Mouse (Mus musculus) forebrain, postnatal 0 days (tissue): Measurements from ENCODE around the gene Zfp36. TPM values are rescaled to one million over a fixed set of nuclear protein-coding genes. Genes with fewer than 3 reads are reported as not detected.
"Not testable (repeated sequence)": the region's sequence is repeated elsewhere in the genome, so short reads cannot be mapped to it uniquely, and the experiment has no call there.

Experiments
- ATAC-seq: fragments of 200-750 bp; cut with Nextera tagmentation; 2 replicates; pipeline ENCODE4 v1.8.0; 2017; ENCODE audit warnings: mild to moderate bottlenecking, moderate library complexity
- DNase-seq: peaks from one replicate; pipeline ENCODE4 v3.0.0-alpha.2; 2015
- H3K27ac ChIP-seq: fragments of 300-500 bp; sonication (generic); 2 replicates; pipeline ENCODE4 v1.5.1; 2014; ENCODE audit warnings: low read depth, mild to moderate bottlenecking, antibody characterized with exemption, low read length, moderate library complexity, mixed read lengths
- H3K27me3 ChIP-seq: fragments of 300-500 bp; sonication (generic); 2 replicates; pipeline ENCODE4 v1.6.1; 2014; ENCODE audit warnings: mild to moderate bottlenecking, low read length, mixed read lengths; ENCODE audit not compliant: insufficient read depth
- H3K36me3 ChIP-seq: fragments of 300-500 bp; sonication (generic); 2 replicates; pipeline ENCODE4 v1.6.1; 2014; ENCODE audit warnings: mild to moderate bottlenecking, moderate library complexity; ENCODE audit not compliant: insufficient read depth
- H3K4me1 ChIP-seq: fragments of 300-500 bp; sonication (generic); 2 replicates; pipeline ENCODE4 v1.6.1; 2014; ENCODE audit warnings: antibody characterized with exemption; ENCODE audit not compliant: insufficient read depth
- H3K4me2 ChIP-seq: fragments of 300-500 bp; sonication (generic); 2 replicates; pipeline ENCODE4 v1.6.1; 2014; ENCODE audit warnings: low read depth, mild to moderate bottlenecking, moderate library complexity
- H3K4me3 ChIP-seq: fragments of 300-500 bp; sonication (generic); 2 replicates; pipeline ENCODE4 v1.5.1; 2014; ENCODE audit warnings: low read depth, low read length, mixed read lengths
- H3K9ac ChIP-seq: fragments of 300-500 bp; sonication (generic); 2 replicates; pipeline ENCODE4 v1.6.1; 2014; ENCODE audit warnings: mild to moderate bottlenecking
- H3K9me3 ChIP-seq: fragments of 300-500 bp; sonication (generic); 2 replicates; pipeline ENCODE4 v1.6.1; 2016; ENCODE audit warnings: low read length
- CTCF ChIP-seq: sonication (generic); IDR thresholded peaks from 2 replicates; pipeline ENCODE4 v1.5.1; 2016; ENCODE audit warnings: antibody characterized with exemption, control low read depth, low read depth
- WGBS: fragments of 180-500 bp; shearing (Covaris S2); extraction: QIAGEN DNeasy Blood & Tissue Kit; methylation state at CpG from one replicate; pipeline ENCODE4 v1.1.7; 2014; 5-methylcytosine and 5-hydroxymethylcytosine counted together
- polyA plus RNA-seq: library from polyadenylated mRNA; unstranded; fragments of >200 nt; fragmentation: Nextera tagmentation; extraction: Ambion mirVana; gene quantifications from 2 replicates; pipeline ENCODE4 v1.2.1, GENCODE M21; 2015
- total RNA-seq: library from RNA; depleted of rRNA; stranded (reverse); fragments of >200 nt; gene quantifications from 2 replicates; pipeline ENCODE4 v1.2.3, GENCODE M21; 2014

Zfp36 gene
- total and polyA plus RNA-seq, 2 experiments from 2014 or later: 3.8 to 4.0 TPM

GRCm38 (mm10) chr7:28392429-28393271 lies 12.6 kb upstream of the Zfp36 start, which contains the start of the genes Med29 and Paf1:
TSS of gene Med29 (minus strand) at chr7:28392708.
TSS of gene Paf1 (plus strand) at chr7:28392951.
- DNase-seq (peak; percentile 98), ATAC-seq (peak; percentile 97)
- no peaks in the 10 kb centered on the region for H3K9me3 ChIP-seq
- under 1% methylated on average over 58 of the region's 58 CpGs for WGBS
- peak within 1 kb of the TSS; percentile 73 for H3K27ac ChIP-seq
- peak within 1 kb of the TSS; percentile 67 for H3K4me3 ChIP-seq
- H3K36me3 ChIP-seq: peaks cover 56% of the 10 kb centered on the region
- no peaks in the 10 kb centered on the region for H3K27me3 ChIP-seq
- peak within 1 kb of the TSS; percentile 74 for H3K9ac ChIP-seq
- TF ChIP-seq CTCF: no peak
- H3K4me1 ChIP-seq: peaks cover 9% of the 10 kb centered on the region
- H3K4me2 ChIP-seq: peak within 1 kb of the TSS; percentile 79

GRCm38 (mm10) chr7:28390331-28390730 lies 10.3 kb upstream of the Zfp36 start:
- H3K27ac ChIP-seq: no peak overlapping the region
- no peak overlapping the region for H3K4me2 ChIP-seq
- peaks cover 9% of the 10 kb centered on the region for H3K4me1 ChIP-seq
- peaks cover 46% of the 10 kb centered on the region for H3K36me3 ChIP-seq
- H3K9me3 ChIP-seq: no peaks in the 10 kb centered on the region
- WGBS: 98% methylated on average over 3 of the region's 3 CpGs
- H3K27me3 ChIP-seq: no peaks in the 10 kb centered on the region
- TF ChIP-seq CTCF: no peak
- H3K4me3 ChIP-seq: no peak overlapping the region
- H3K9ac ChIP-seq: no peak overlapping the region
- DNase-seq: no peak
- no peak for ATAC-seq

GRCm38 (mm10) chr7:28387384-28387783 lies 7.3 kb upstream of the Zfp36 start:
- not testable (repeated sequence) for ATAC-seq, DNase-seq, H3K4me3 ChIP-seq, H3K9ac ChIP-seq, H3K4me1 ChIP-seq, H3K4me2 ChIP-seq, H3K9me3 ChIP-seq, H3K27me3 ChIP-seq, H3K27ac ChIP-seq
- peaks cover 41% of the 10 kb centered on the region for H3K36me3 ChIP-seq
- WGBS: 84% methylated on average over 7 of the region's 7 CpGs

GRCm38 (mm10) chr7:28386877-28387276 lies 6.8 kb upstream of the Zfp36 start:
- H3K36me3 ChIP-seq: peaks cover 41% of the 10 kb centered on the region
- not testable (repeated sequence) for H3K4me2 ChIP-seq, H3K27me3 ChIP-seq, ATAC-seq, H3K4me1 ChIP-seq, H3K9me3 ChIP-seq, DNase-seq, H3K9ac ChIP-seq, H3K4me3 ChIP-seq, H3K27ac ChIP-seq
- WGBS: 84% methylated on average over 6 of the region's 6 CpGs

- Histone ChIP-seq H3K27ac (no peak overlapping the region), H3K9me3 (no peaks in the 10 kb centered on the region), H3K9ac (no peak overlapping the region), H3K27me3 (no peaks in the 10 kb centered on the region), H3K4me1 (peaks cover 6% of the 10 kb centered on the region), H3K4me3 (no peak overlapping the region), H3K36me3 (peaks cover 41% of the 10 kb centered on the region), H3K4me2 (no peak overlapping the region)
- peak; percentile 90 for TF ChIP-seq CTCF
- WGBS: 15% methylated on average over 4 of the region's 4 CpGs
- peak; percentile 80 for DNase-seq
- ATAC-seq: peak; percentile 70
Measured at GRCm38 (mm10) chr7:28386462-28386861, 6.4 kb upstream of the Zfp36 start.

- 89% methylated on average over 7 of the region's 7 CpGs for WGBS
- no peaks in the 10 kb centered on the region for H3K9me3 ChIP-seq
Measured at GRCm38 (mm10) chr7:28386007-28386406, 6.0 kb upstream of the Zfp36 start.

GRCm38 (mm10) chr7:28385196-28385595 lies 5.1 kb upstream of the Zfp36 start:
- peaks cover 8% of the 10 kb centered on the region; the same call in 1 of the 2 replicates for H3K4me1 ChIP-seq
- H3K9me3 ChIP-seq: no peaks in the 10 kb centered on the region
- H3K9ac ChIP-seq: no peak overlapping the region
- no peak for TF ChIP-seq CTCF
- H3K4me2 ChIP-seq: no peak overlapping the region
- no peak for ATAC-seq
- H3K27me3 ChIP-seq: peaks cover 4% of the 10 kb centered on the region; the same call in 1 of the 2 replicates
- H3K36me3 ChIP-seq: peaks cover 35% of the 10 kb centered on the region
- no peak for DNase-seq
- no peak overlapping the region for H3K27ac ChIP-seq
- WGBS: 87% methylated on average over 9 of the region's 9 CpGs
- no peak overlapping the region for H3K4me3 ChIP-seq

More at GRCm38 (mm10) chr7:28386007-28386406, 6.0 kb upstream of the Zfp36 start:
- no peak overlapping the region for H3K4me2 ChIP-seq
- no peak overlapping the region for H3K4me3 ChIP-seq
- no peak for TF ChIP-seq CTCF
- H3K27ac ChIP-seq: no peak overlapping the region
- H3K9ac ChIP-seq: no peak overlapping the region
- ATAC-seq (no peak), DNase-seq (no peak)
- peaks cover 41% of the 10 kb centered on the region for H3K36me3 ChIP-seq
- no peaks in the 10 kb centered on the region for H3K27me3 ChIP-seq
- H3K4me1 ChIP-seq: peaks cover 8% of the 10 kb centered on the region; the same call in 1 of the 2 replicates
